Mouse (Mus musculus) gonadal fat pad, adult 2 months (tissue): ENCODE measurements at regions not wholly inside any gene's neighbourhood (a gene's known extent, or its start where the extent isn't known, plus 50 kb on each side); places are given as distances from the start of the nearest gene placed in this dataset.

ENCODE experiments used
- DNase-seq: peaks from one replicate; pipeline ENCODE4 v3.0.0-alpha.2; 2012; ENCODE audit warnings: low read depth

- no peak for DNase-seq
These were observed 65.8 kb upstream of the Bmp2k start for GRCm38 (mm10) chr5:96931576-96932152.

DNA sequence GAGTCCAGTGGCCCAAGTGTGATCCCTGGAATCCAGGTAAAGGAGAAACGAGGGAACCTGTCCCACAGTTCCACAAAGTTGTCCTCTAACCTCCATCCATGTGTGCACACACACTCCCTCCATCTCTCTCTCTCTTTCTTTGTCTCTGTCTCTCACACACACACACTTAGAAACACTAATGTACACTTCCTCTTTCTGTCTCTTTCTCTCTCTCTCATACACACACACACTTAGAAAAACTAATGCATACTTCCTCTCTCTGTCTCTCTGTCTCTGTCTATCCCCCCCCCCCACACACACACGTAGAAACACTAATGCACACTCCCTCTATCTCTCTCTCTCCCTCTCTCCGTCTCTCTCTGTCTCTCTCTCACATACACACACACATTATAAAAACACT lies 61.2 kb upstream of the Bmp2k start:
- DNase-seq, result no peak

DNA sequence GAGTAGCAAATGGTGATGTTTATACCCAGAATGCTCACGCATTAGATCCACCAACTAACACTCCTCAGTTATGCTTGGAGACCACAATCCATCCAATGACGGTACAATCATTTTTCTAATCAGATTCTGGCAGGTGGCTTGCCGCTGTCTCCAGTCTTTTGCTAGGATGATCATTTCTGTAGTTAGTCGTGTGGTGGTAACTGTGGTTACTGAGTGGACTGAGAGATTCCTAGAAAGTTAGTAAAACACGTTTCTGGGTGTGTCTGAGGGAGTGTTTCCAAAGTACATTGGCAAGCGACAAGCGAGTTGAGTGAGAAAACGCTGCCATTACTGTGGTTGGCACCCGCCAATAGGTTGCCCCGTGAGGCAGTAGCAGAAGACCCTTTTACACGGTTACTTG lies 58.8 kb upstream of the Bmp2k start:
- DNase-seq, result no peak

- DNase-seq, result no peak
These were observed 58.2 kb upstream of the Bmp2k start for GRCm38 (mm10) chr5:96939273-96939672.

DNA sequence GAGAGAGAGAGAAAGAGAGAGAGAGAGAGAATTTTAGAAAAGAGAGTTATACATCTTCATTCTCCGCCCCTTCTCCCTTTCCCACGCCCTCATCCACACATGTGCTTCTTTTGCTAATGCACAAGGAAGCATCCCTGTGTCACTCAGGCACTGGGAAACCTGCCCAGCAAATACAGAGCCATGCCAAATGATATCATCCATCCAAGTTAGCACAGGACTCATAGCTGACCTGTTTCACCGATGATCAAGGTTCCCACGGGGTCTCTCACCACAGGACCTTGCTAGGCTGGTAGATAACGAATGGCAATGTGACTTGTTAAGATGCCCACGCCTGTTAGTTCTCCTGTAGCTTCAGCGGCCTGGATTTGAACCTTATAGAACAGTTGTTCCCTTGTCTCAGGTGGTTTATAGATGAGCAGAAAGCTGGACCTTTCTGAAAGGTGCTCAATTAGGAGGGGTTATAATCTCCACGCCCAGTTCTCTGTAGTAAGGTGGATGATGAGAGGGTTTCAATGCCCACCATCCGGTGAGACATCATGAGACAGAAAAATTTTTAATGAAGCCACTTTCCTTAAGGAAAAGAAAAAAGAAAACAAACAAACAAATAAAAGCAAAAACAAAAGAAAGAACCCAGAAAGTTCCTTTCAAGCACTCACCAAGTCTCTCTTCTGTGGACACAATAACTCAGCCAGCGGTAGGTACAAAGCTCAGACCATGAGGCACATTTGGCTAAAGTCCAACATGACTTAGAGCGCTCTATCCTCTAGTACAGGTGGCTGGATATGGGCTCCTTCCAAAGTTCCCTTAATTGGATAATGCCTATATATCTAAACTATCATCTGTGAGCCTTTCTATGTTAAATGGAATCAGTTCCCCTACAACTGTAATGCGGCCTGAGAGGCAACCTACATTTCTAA lies 57.1 kb upstream of the Bmp2k start:
- DNase-seq, result no peak

GRCm38 (mm10) chr5:96941087-96941468 lies 56.4 kb upstream of the Bmp2k start:
- DNase-seq, result no peak

- DNase-seq, result no peak
These were observed 56.0 kb upstream of the Bmp2k start for GRCm38 (mm10) chr5:96941518-96941917.
